Mouse (Mus musculus) small intestine, adult 2 months (tissue): Measurements from ENCODE around the gene Mchr1. TPM values are rescaled to one million over a fixed set of nuclear protein-coding genes. Genes with fewer than 3 reads are reported as not detected.
A peak's percentile ranks its signal among the peaks of the same experiment; 100 is the strongest.

Source experiments
- H3K27ac ChIP-seq: fragments of 200-500 bp; 2 replicates; pipeline ENCODE4 v1.5.1; 2012; ENCODE audit warnings: low read depth, low read length, control low read depth, inconsistent platforms; ENCODE audit not compliant: insufficient read depth
- H3K27me3 ChIP-seq: fragments of 200-500 bp; 2 replicates; pipeline ENCODE4 v1.6.1; 2012; ENCODE audit warnings: mild to moderate bottlenecking, moderate library complexity, low read length, inconsistent platforms; ENCODE audit not compliant: control insufficient read depth, insufficient read depth
- H3K36me3 ChIP-seq: fragments of 200-500 bp; 2 replicates; pipeline ENCODE4 v1.6.1; 2012; ENCODE audit warnings: mild to moderate bottlenecking, low read length, control low read depth, inconsistent platforms; ENCODE audit not compliant: control insufficient read depth, insufficient read depth
- H3K4me1 ChIP-seq: fragments of 200-500 bp; 2 replicates; pipeline ENCODE4 v1.6.1; 2012; ENCODE audit warnings: low read length, inconsistent platforms, mixed read lengths; ENCODE audit not compliant: control insufficient read depth, insufficient read depth, insufficient read length
- H3K4me3 ChIP-seq: fragments of 200-500 bp; 2 replicates; pipeline ENCODE4 v1.5.1; 2012; ENCODE audit warnings: low read depth, mild to moderate bottlenecking, control low read depth, inconsistent platforms, low read length, moderate library complexity
- CTCF ChIP-seq: fragments of 200-500 bp; IDR thresholded peaks from 2 replicates; pipeline ENCODE4 v1.5.1; 2012; ENCODE audit warnings: low read depth, mild to moderate bottlenecking, control low read depth, inconsistent platforms, low read length, moderate library complexity, mixed read lengths; ENCODE audit not compliant: insufficient replicate concordance, insufficient read length; ENCODE audit errors: extremely low read depth
- POLR2A ChIP-seq: fragments of 200-500 bp; IDR thresholded peaks from 2 replicates; pipeline ENCODE4 v1.6.1; 2012; ENCODE audit warnings: low read depth, mild to moderate bottlenecking, control low read depth, inconsistent platforms, low read length, moderate library complexity
- WGBS: fragments of 180-500 bp; shearing (Covaris S2); methylation state at CpG from one replicate; pipeline ENCODE4 v1.1.7; 2018; 5-methylcytosine and 5-hydroxymethylcytosine counted together
- polyA plus RNA-seq: library from polyadenylated mRNA; depleted of rRNA; stranded (reverse); fragments of >200 nt; gene quantifications from 2 replicates; pipeline ENCODE4 v1.2.3, GENCODE M21; 2012; rRNA removed

The Mchr1 gene
- 0.32 and 0.71 TPM in 2 replicates for polyA plus RNA-seq

- 7% methylated on average over 25 of the region's 25 CpGs for WGBS
- no peak for TF ChIP-seq CTCF
- no peak for TF ChIP-seq POLR2A
These were observed at the start of gene Mchr1 for GRCm38 (mm10) chr15:81235086-81235920. TSS of gene Mchr1 (plus strand) at chr15:81235499.

GRCm38 (mm10) chr15:81189061-81189460 is 46.2 kb upstream of the Mchr1 start:
- H3K36me3 ChIP-seq = no peaks in the 10 kb centered on the region
- TF ChIP-seq POLR2A (no peak), CTCF (no peak)
- no peak overlapping the region for H3K4me3 ChIP-seq
- H3K27ac ChIP-seq = no peak overlapping the region
- no peaks in the 10 kb centered on the region for H3K27me3 ChIP-seq
- peaks cover 5% of the 10 kb centered on the region; the same call in 1 of the 2 replicates for H3K4me1 ChIP-seq
- 85% methylated on average over 2 of the region's 2 CpGs for WGBS

More at GRCm38 (mm10) chr15:81235086-81235920, at the start of gene Mchr1:
- Histone ChIP-seq H3K27me3 (peaks cover 8% of the 10 kb centered on the region; the same call in 1 of the 2 replicates), H3K4me3 (peak within 1 kb of the TSS; percentile 53), H3K4me1 (peaks cover 6% of the 10 kb centered on the region; the same call in 1 of the 2 replicates), H3K36me3 (no peaks in the 10 kb centered on the region), H3K27ac (no peak within 1 kb of the TSS)

- TF ChIP-seq POLR2A (no peak), CTCF (no peak)
- WGBS = 0% methylated on average over 45 of the region's 46 CpGs
- Histone ChIP-seq H3K36me3 (no peaks in the 10 kb centered on the region), H3K27ac (peak overlapping the region; percentile 23; the same call in 1 of the 2 replicates), H3K4me3 (peak overlapping the region; percentile 94), H3K4me1 (peaks cover 5% of the 10 kb centered on the region; the same call in 1 of the 2 replicates), H3K27me3 (no peaks in the 10 kb centered on the region)
These were observed 45.2 kb upstream of the Mchr1 start for GRCm38 (mm10) chr15:81190011-81190629.

- Histone ChIP-seq H3K4me3 (peak within 1 kb of the TSS; percentile 94), H3K4me1 (peaks cover 5% of the 10 kb centered on the region; the same call in 1 of the 2 replicates), H3K27ac (peak within 1 kb of the TSS; percentile 69), H3K27me3 (no peaks in the 10 kb centered on the region), H3K36me3 (no peaks in the 10 kb centered on the region)
- TF ChIP-seq POLR2A (peak; percentile 30; the same call in 1 of the 2 replicates), CTCF (no peak)
- WGBS = under 1% methylated on average over 48 of the region's 48 CpGs
These were observed 44.6 kb upstream of the Mchr1 start, which contains the start of gene Mrtfa for GRCm38 (mm10) chr15:81190630-81191178. TSS of gene Mrtfa (minus strand) at chr15:81190757.

- H3K27me3 ChIP-seq = no peaks in the 10 kb centered on the region
- TF ChIP-seq POLR2A (no peak), CTCF (no peak)
- H3K4me1 ChIP-seq = peaks cover 5% of the 10 kb centered on the region; the same call in 1 of the 2 replicates
- H3K27ac ChIP-seq = peak overlapping the region; percentile 69
- H3K36me3 ChIP-seq = no peaks in the 10 kb centered on the region
- peak overlapping the region; percentile 68 for H3K4me3 ChIP-seq
- 19% methylated on average over 9 of the region's 9 CpGs for WGBS
These were observed 44.0 kb upstream of the Mchr1 start for GRCm38 (mm10) chr15:81191303-81191702.

GRCm38 (mm10) chr15:81192316-81192715 is 43.0 kb upstream of the Mchr1 start:
- Histone ChIP-seq H3K36me3 (no peaks in the 10 kb centered on the region), H3K4me3 (no peak overlapping the region), H3K27me3 (no peaks in the 10 kb centered on the region), H3K27ac (no peak overlapping the region), H3K4me1 (peaks cover 5% of the 10 kb centered on the region; the same call in 1 of the 2 replicates)
- TF ChIP-seq POLR2A (no peak), CTCF (no peak)
- 85% methylated on average over 5 of the region's 5 CpGs for WGBS
